Mouse (Mus musculus) large intestine, adult 2 months (tissue): ENCODE measurements around the gene Actl6b. TPM values are rescaled to one million over a fixed set of nuclear protein-coding genes. Genes with fewer than 3 reads are reported as not detected.

Experiments
- DNase-seq: peaks from one replicate; pipeline ENCODE4 v3.0.0-alpha.2; 2012; ENCODE audit warnings: low read depth, low spot score
- WGBS: fragments of 180-500 bp; shearing (Covaris S2); methylation state at CpG from one replicate; pipeline ENCODE4 v1.1.7; 2018; 5-methylcytosine and 5-hydroxymethylcytosine counted together
- polyA plus RNA-seq: library from polyadenylated mRNA; depleted of rRNA; stranded (reverse); fragments of >200 nt; gene quantifications from 2 replicates; pipeline ENCODE4 v1.2.3, GENCODE M21; 2012; rRNA removed

The Actl6b gene
- 0.46 and 0.77 TPM in 2 replicates for polyA plus RNA-seq

GRCm38 (mm10) chr5:137553411-137553837 lies at the start of gene Actl6b:
Gene Actl6b, plus strand, starts transcription at chr5:137553517.
- DNase-seq = no peak
- 3% methylated on average over 37 of the region's 37 CpGs for whole genome bisulfite sequencing

GRCm38 (mm10) chr5:137504041-137504440 lies 49.3 kb upstream of the Actl6b start:
- DNase-seq = no peak

GRCm38 (mm10) chr5:137510014-137510501 lies 43.3 kb upstream of the Actl6b start:
- no peak for DNase-seq
- 3% methylated on average over 19 of the region's 52 CpGs for WGBS

More at GRCm38 (mm10) chr5:137504041-137504440, 49.3 kb upstream of the Actl6b start:
- 64% methylated on average over 6 of the region's 6 CpGs for WGBS

- no peak for DNase-seq
- WGBS = under 1% methylated on average over 68 of the region's 83 CpGs
Observed at GRCm38 (mm10) chr5:137510573-137511390, 42.5 kb upstream of the Actl6b start.

- no peak for DNase-seq
Observed at GRCm38 (mm10) chr5:137511706-137512105, 41.6 kb upstream of the Actl6b start.

GRCm38 (mm10) chr5:137512847-137513794 lies 40.2 kb upstream of the Actl6b start:
- DNase-seq = no peak
- WGBS = 76% methylated on average over 11 of the region's 11 CpGs

More at GRCm38 (mm10) chr5:137511706-137512105, 41.6 kb upstream of the Actl6b start:
- 59% methylated on average over 3 of the region's 3 CpGs for WGBS

GRCm38 (mm10) chr5:137513951-137514721 lies 39.2 kb upstream of the Actl6b start:
- DNase-seq = no peak
- WGBS = 80% methylated on average over 12 of the region's 12 CpGs

- WGBS = 84% methylated on average over 3 of the region's 3 CpGs
- no peak for DNase-seq
Observed at GRCm38 (mm10) chr5:137514811-137515210, 38.5 kb upstream of the Actl6b start.

GRCm38 (mm10) chr5:137518436-137518835 lies 34.9 kb upstream of the Actl6b start, which contains the start of gene Gigyf1:
Gene Gigyf1, plus strand, starts transcription at chr5:137518548.
- no peak for DNase-seq
- WGBS = 81% methylated on average over 5 of the region's 5 CpGs

GRCm38 (mm10) chr5:137519691-137520550 lies 33.4 kb upstream of the Actl6b start:
- DNase-seq = no peak
- WGBS = 89% methylated on average over 27 of the region's 27 CpGs

- no peak for DNase-seq
- 79% methylated on average over 9 of the region's 9 CpGs for WGBS
Observed at GRCm38 (mm10) chr5:137521861-137522260, 31.5 kb upstream of the Actl6b start.

GRCm38 (mm10) chr5:137522711-137523110 lies 30.6 kb upstream of the Actl6b start:
- no peak for DNase-seq
- WGBS = 84% methylated on average over 11 of the region's 11 CpGs

GRCm38 (mm10) chr5:137523396-137524250 lies 29.7 kb upstream of the Actl6b start:
- 82% methylated on average over 25 of the region's 25 CpGs for WGBS
- DNase-seq = no peak

- DNase-seq = no peak
- WGBS = 87% methylated on average over 8 of the region's 8 CpGs
Observed at GRCm38 (mm10) chr5:137524251-137524515, 29.1 kb upstream of the Actl6b start.

GRCm38 (mm10) chr5:137524671-137525070 lies 28.6 kb upstream of the Actl6b start:
- WGBS = 82% methylated on average over 13 of the region's 13 CpGs
- DNase-seq = no peak

- no peak for DNase-seq
- WGBS = 79% methylated on average over 16 of the region's 16 CpGs
Observed at GRCm38 (mm10) chr5:137525511-137525910, 27.8 kb upstream of the Actl6b start.

GRCm38 (mm10) chr5:137526192-137526936 lies 27.0 kb upstream of the Actl6b start:
- DNase-seq = no peak

More at GRCm38 (mm10) chr5:137526192-137526936, 27.0 kb upstream of the Actl6b start:
- 41% methylated on average over 16 of the region's 16 CpGs for WGBS
